Mouse (Mus musculus): ENCODE measurements around the gene Col11a2. TPM values are rescaled to one million over a fixed set of nuclear protein-coding genes. Genes with fewer than 3 reads are reported as not detected.

The Col11a2 gene
- total RNA-seq, 4 experiments from 2014 or later: 0.55 to 1.7 (median 1.4) TPM

- no peak for DNase-seq
Observed at GRCm38 (mm10) chr17:34104804-34105203, 65.6 kb downstream of the Col11a2 start.

- no peak for DNase-seq
Observed at GRCm38 (mm10) chr17:34106555-34106954, 67.3 kb downstream of the Col11a2 start.

- no peak for DNase-seq
Observed at GRCm38 (mm10) chr17:34107109-34107867, 68.1 kb downstream of the Col11a2 start.

GRCm38 (mm10) chr17:34108460-34108859, 69.2 kb downstream of the Col11a2 start:
- no peak for DNase-seq

- no peak for DNase-seq
Observed at GRCm38 (mm10) chr17:34109038-34109805, 70.0 kb downstream of the Col11a2 start.

GRCm38 (mm10) chr17:34109806-34110195, 70.6 kb downstream of the Col11a2 start:
- DNase-seq: no peak

GRCm38 (mm10) chr17:34110309-34110708, 71.1 kb downstream of the Col11a2 start:
- no peak for DNase-seq

- DNase-seq: no peak
Observed at GRCm38 (mm10) chr17:34114114-34114513, 74.9 kb downstream of the Col11a2 start.

Small RNA genes within 50 kb of the gene (microRNA-seq; reads per million reads assigned to microRNA genes)
- gene Mir219a-1: 0 to 0.18 reads per million in 2 experiments
- 0 reads per million in 2 experiments for gene Mir219c

Other genes starting within 250 kb of the Col11a2 start
- 100 to 1,000 TPM in 3 of 4 experiments, 10 to 100 TPM in 1; 69.8 to 130 (median 111) TPM for gene Kank3, start 228.9 kb upstream of the Col11a2 start, total RNA-seq (2022)
- 1,000 to 10,000 TPM; 1,538 to 1,820 (median 1,607) TPM for gene Rps28, start 214.9 kb upstream of the Col11a2 start, total RNA-seq (2022)
- gene Ndufa7, start 214.9 kb upstream of the Col11a2 start, total RNA-seq (2022): 100 to 1,000 TPM; 371 to 504 (median 430) TPM
- 10 to 100 TPM; 29.5 to 63.3 (median 37.6) TPM for gene Cd320, start 196.3 kb upstream of the Col11a2 start, total RNA-seq (2022)
- gene Gm7029, start 165.6 kb upstream of the Col11a2 start, total RNA-seq (2022): not detected
- gene Kifc1, start 148.8 kb upstream of the Col11a2 start, total RNA-seq (2022): 1 to 10 TPM; 1.7 to 3.2 (median 2.6) TPM
- gene Platr17, start 134.3 kb upstream of the Col11a2 start, total RNA-seq (2022): not detected
- 10 to 100 TPM; 30.2 to 36.2 (median 33.8) TPM for gene Daxx, start 130.0 kb upstream of the Col11a2 start, total RNA-seq (2022)
- 100 to 1,000 TPM; 195 to 259 (median 213) TPM for gene Tapbp, start 123.5 kb upstream of the Col11a2 start, total RNA-seq (2022)
- 10 to 100 TPM; 35.3 to 39.7 (median 37.5) TPM for gene Zbtb22, start 123.5 kb upstream of the Col11a2 start, total RNA-seq (2022)
- 10 to 100 TPM; 42.1 to 76.2 (median 60.1) TPM for gene Rgl2, start 109.9 kb upstream of the Col11a2 start, total RNA-seq (2022)
- gene Pfdn6, start 99.1 kb upstream of the Col11a2 start, total RNA-seq (2022): 100 to 1,000 TPM in 1 of 4 experiments, 10 to 100 TPM in 3; 74.1 to 119 (median 79.6) TPM
- gene Wdr46, start 98.8 kb upstream of the Col11a2 start, total RNA-seq (2022): 10 to 100 TPM; 30.0 to 43.8 (median 35.1) TPM
- gene B3galt4, start 87.9 kb upstream of the Col11a2 start, total RNA-seq (2022): 1 to 10 TPM; 6.9 to 8.7 (median 7.6) TPM
- 10 to 100 TPM; 58.6 to 83.5 (median 69.6) TPM for gene Vps52, start 83.6 kb upstream of the Col11a2 start, total RNA-seq (2022)
- gene Rps18, start 83.4 kb upstream of the Col11a2 start, total RNA-seq (2022): 100 to 1,000 TPM; 668 to 711 (median 693) TPM
- gene H2-K1, start 39.1 kb upstream of the Col11a2 start, total RNA-seq (2022): 100 to 1,000 TPM; 493 to 638 (median 583) TPM
- 10 to 100 TPM; 42.7 to 84.4 (median 60.7) TPM for gene Ring1, start 14.8 kb upstream of the Col11a2 start, total RNA-seq (2022)
- gene H2-Ke6, start 11.4 kb upstream of the Col11a2 start, total RNA-seq (2022): 100 to 1,000 TPM; 249 to 289 (median 271) TPM
- gene Slc39a7, start 7.8 kb upstream of the Col11a2 start, total RNA-seq (2022): 100 to 1,000 TPM; 176 to 248 (median 200) TPM
- 10 to 100 TPM; 54.8 to 70.9 (median 62.7) TPM for gene Rxrb, start 7.6 kb upstream of the Col11a2 start, total RNA-seq (2022)
- 1 to 10 TPM in 1 of 4 experiments, under 1 TPM in 3; 0.24 to 1.1 (median 0.64) TPM for gene H2-Oa, start 52.9 kb downstream of the Col11a2 start, total RNA-seq (2022)
- gene H2-DMa, start 80.1 kb downstream of the Col11a2 start, total RNA-seq (2022): 10 to 100 TPM; 12.2 to 24.6 (median 21.1) TPM
- 100 to 1,000 TPM; 185 to 240 (median 215) TPM for gene Brd2, start 83.2 kb downstream of the Col11a2 start, total RNA-seq (2022)
- gene H2-DMb2, start 103.9 kb downstream of the Col11a2 start, total RNA-seq (2022): 1 to 10 TPM; 2.0 to 4.5 (median 4.0) TPM
- gene H2-DMb1, start 113.6 kb downstream of the Col11a2 start, total RNA-seq (2022): 10 to 100 TPM in 2 of 4 experiments, 1 to 10 TPM in 2; 5.2 to 11.5 (median 10.5) TPM
- 10 to 100 TPM; 19.5 to 22.2 (median 21.3) TPM for gene Tap1, start 148.1 kb downstream of the Col11a2 start, total RNA-seq (2022)
- gene Psmb9, start 148.3 kb downstream of the Col11a2 start, total RNA-seq (2022): 10 to 100 TPM; 16.7 to 30.6 (median 25.5) TPM
- 10 to 100 TPM; 30.4 to 41.2 (median 36.4) TPM for gene Psmb8, start 158.3 kb downstream of the Col11a2 start, total RNA-seq (2022)
- gene Tap2, start 164.1 kb downstream of the Col11a2 start, total RNA-seq (2022): 10 to 100 TPM; 53.9 to 71.1 (median 67.2) TPM
- gene H2-Ob, start 199.5 kb downstream of the Col11a2 start, total RNA-seq (2022): 1 to 10 TPM; 1.3 to 1.8 (median 1.5) TPM
- gene H2-Ab1, start 218.3 kb downstream of the Col11a2 start, total RNA-seq (2022): 100 to 1,000 TPM in 3 of 4 experiments, 10 to 100 TPM in 1; 62.4 to 146 (median 115) TPM
- gene H2-Aa, start 248.4 kb downstream of the Col11a2 start, total RNA-seq (2022): 100 to 1,000 TPM in 3 of 4 experiments, 10 to 100 TPM in 1; 77.6 to 181 (median 140) TPM